Mouse (Mus musculus) embryonic stem cell, embryonic (primary cell): ENCODE measurements around the gene Dnajc6.

Experiments
- CTCF ChIA-PET, 4 experiments: fragments of 300-600 bp in 2 of 4; fragments of 350-600 bp in 2 of 4; sonication (Branson Sonifier 250); formaldehyde crosslinking; loops; one replicate each; lab custom pipeline; 2022; ENCODE audit warnings: inconsistent platforms in 2 of 4; lab: Charles Lee
- POLR2A ChIA-PET, 4 experiments: fragments of 300-600 bp in 2 of 4; fragments of 350-600 bp in 2 of 4; sonication (Branson Sonifier 250); formaldehyde crosslinking; loops; one replicate each; lab custom pipeline; 2022; ENCODE audit warnings: antibody characterized with exemption in 4 of 4, inconsistent platforms in 1 of 4; lab: Charles Lee

The Dnajc6 gene

GRCm38 (mm10) chr4:101516434-101517168 lies 20.2 kb downstream of the Dnajc6 start:
- ChIA-PET CTCF (interaction anchor here in 1 of 4 experiments (1.0 kb wide), 1 partner anchor 14 kb away, joined by 6 read pairs; no protein-coding TSS in a partner anchor), POLR2A (interaction anchor here in 2 of 4 experiments (0.6 to 1.0 kb wide), 4 partner anchors 14 to 131 kb away, joined by 3 to 4 read pairs (median 4); partner anchors contain the start of gene Leprot (in 1 of the 2))

- POLR2A ChIA-PET: interaction anchor here in 2 of 4 experiments (0.6 to 0.7 kb wide), 2 partner anchors 83 to 1421 kb away, joined by 3 to 4 read pairs; no protein-coding TSS in a partner anchor
Measured at GRCm38 (mm10) chr4:101531901-101532300, 35.5 kb downstream of the Dnajc6 start.

GRCm38 (mm10) chr4:101540516-101540915 lies 44.1 kb downstream of the Dnajc6 start:
- ChIA-PET POLR2A (no interaction called here), CTCF (interaction anchor here in 1 of 4 experiments (0.5 kb wide), 1 partner anchor 117 kb away, joined by 4 read pairs; no protein-coding TSS in a partner anchor)

More at GRCm38 (mm10) chr4:101531901-101532300, 35.5 kb downstream of the Dnajc6 start:
- CTCF ChIA-PET: no interaction called here

- CTCF ChIA-PET: interaction anchor here in 1 of 4 experiments (0.8 kb wide), 1 partner anchor 100 kb away, joined by 3 read pairs; no protein-coding TSS in a partner anchor
Measured at GRCm38 (mm10) chr4:101549958-101550591, 53.6 kb downstream of the Dnajc6 start.

GRCm38 (mm10) chr4:101550671-101551161 lies 54.3 kb downstream of the Dnajc6 start:
- POLR2A ChIA-PET: interaction anchor here in 3 of 4 experiments (0.6 to 2.0 kb wide), 19 partner anchors 9 to 286 kb away, joined by 3 to 7 read pairs (median 3); partner anchors contain the start of genes Jak1 (in 2 of the 3), Leprot (in 2 of the 3) and Dnajc6 (in 1 of the 3)
- CTCF ChIA-PET: interaction anchor here in 2 of 4 experiments (0.6 kb wide), 5 partner anchors 59 to 553 kb away, joined by 3 to 4 read pairs (median 3); no protein-coding TSS in a partner anchor

More at GRCm38 (mm10) chr4:101549958-101550591, 53.6 kb downstream of the Dnajc6 start:
- POLR2A ChIA-PET: interaction anchor here in 3 of 4 experiments (0.6 to 2.0 kb wide), 19 partner anchors 10 to 285 kb away, joined by 3 to 7 read pairs (median 3); partner anchors contain the start of genes Leprot (in 2 of the 3), Dnajc6 (in 1 of the 3) and Jak1 (in 1 of the 3)

GRCm38 (mm10) chr4:101551425-101551824 lies 55.0 kb downstream of the Dnajc6 start:
- POLR2A ChIA-PET: interaction anchor here in 2 of 4 experiments (0.6 to 2.0 kb wide), 8 partner anchors 9 to 286 kb away, joined by 3 to 7 read pairs (median 3); partner anchors contain the start of genes Leprot (in 2 of the 2) and Jak1 (in 1 of the 2)
- CTCF ChIA-PET: interaction anchor here in 1 of 4 experiments (0.6 kb wide), 1 partner anchor 84 kb away, joined by 3 read pairs; no protein-coding TSS in a partner anchor

- POLR2A ChIA-PET: no interaction called here
- CTCF ChIA-PET: no interaction called here
Measured at GRCm38 (mm10) chr4:101552372-101552771, 55.9 kb downstream of the Dnajc6 start.

GRCm38 (mm10) chr4:101555016-101555415 lies 58.6 kb downstream of the Dnajc6 start:
- ChIA-PET POLR2A (no interaction called here), CTCF (no interaction called here)

GRCm38 (mm10) chr4:101560137-101560536 lies 63.7 kb downstream of the Dnajc6 start:
- ChIA-PET CTCF (no interaction called here), POLR2A (interaction anchor here in 1 of 4 experiments (0.8 kb wide), 1 partner anchor 9 kb away, joined by 3 read pairs; no protein-coding TSS in a partner anchor)

GRCm38 (mm10) chr4:101562836-101563235 lies 66.4 kb downstream of the Dnajc6 start:
- POLR2A ChIA-PET: interaction anchor here in 1 of 4 experiments (1.4 kb wide), 1 partner anchor 13 kb away, joined by 4 read pairs; no protein-coding TSS in a partner anchor
- CTCF ChIA-PET: interaction anchor here in 1 of 4 experiments (0.5 kb wide), 1 partner anchor 666 kb away, joined by 6 read pairs; no protein-coding TSS in a partner anchor

GRCm38 (mm10) chr4:101563607-101564006 lies 67.2 kb downstream of the Dnajc6 start:
- ChIA-PET POLR2A (interaction anchor here in 1 of 4 experiments (1.4 kb wide), 1 partner anchor 14 kb away, joined by 4 read pairs; no protein-coding TSS in a partner anchor), CTCF (no interaction called here)

- ChIA-PET CTCF (no interaction called here), POLR2A (interaction anchor here in 1 of 4 experiments (1.6 kb wide), 1 partner anchor 10 kb away, joined by 6 read pairs; no protein-coding TSS in a partner anchor)
Measured at GRCm38 (mm10) chr4:101564746-101565417, 68.4 kb downstream of the Dnajc6 start.

- CTCF ChIA-PET: no interaction called here
- POLR2A ChIA-PET: interaction anchor here in 3 of 4 experiments (0.6 to 1.0 kb wide), 4 partner anchors 19 to 181 kb away, joined by 3 read pairs; no protein-coding TSS in a partner anchor
Measured at GRCm38 (mm10) chr4:101569076-101569475, 72.6 kb downstream of the Dnajc6 start.

- CTCF ChIA-PET: no interaction called here
- POLR2A ChIA-PET: no interaction called here
Measured at GRCm38 (mm10) chr4:101572142-101572541, 75.7 kb downstream of the Dnajc6 start.

- ChIA-PET POLR2A (interaction anchor here in 1 of 4 experiments (1.0 to 1.7 kb wide), 3 partner anchors 10 to 218 kb away, joined by 3 to 6 read pairs (median 3); no protein-coding TSS in a partner anchor), CTCF (interaction anchor here in 1 of 4 experiments (0.5 kb wide), 2 partner anchors 45 to 184 kb away, joined by 4 read pairs; no protein-coding TSS in a partner anchor)
Measured at GRCm38 (mm10) chr4:101575307-101575706, 78.9 kb downstream of the Dnajc6 start.

- ChIA-PET POLR2A (no interaction called here), CTCF (no interaction called here)
Measured at GRCm38 (mm10) chr4:101578720-101579119, 82.3 kb downstream of the Dnajc6 start.

- ChIA-PET POLR2A (no interaction called here), CTCF (no interaction called here)
Measured at GRCm38 (mm10) chr4:101579517-101579916, 83.1 kb downstream of the Dnajc6 start.
